Mouse (Mus musculus): ENCODE data around the gene Tsc1. TPM values are rescaled to one million over a fixed set of nuclear protein-coding genes. Genes with fewer than 3 reads are reported as not detected.

The Tsc1 gene
- 9.6 TPM for polyA plus RNA-seq (2014; fragmentation: Illumina TruSeq; extraction: RNeasy Lipid Tissue Mini Kit (QIAGEN cat#74804))

GRCm38 (mm10) chr2:28640461-28641424 is at the start of gene Tsc1:
Tsc1 (plus strand) TSS chr2:28641228.

DNA sequence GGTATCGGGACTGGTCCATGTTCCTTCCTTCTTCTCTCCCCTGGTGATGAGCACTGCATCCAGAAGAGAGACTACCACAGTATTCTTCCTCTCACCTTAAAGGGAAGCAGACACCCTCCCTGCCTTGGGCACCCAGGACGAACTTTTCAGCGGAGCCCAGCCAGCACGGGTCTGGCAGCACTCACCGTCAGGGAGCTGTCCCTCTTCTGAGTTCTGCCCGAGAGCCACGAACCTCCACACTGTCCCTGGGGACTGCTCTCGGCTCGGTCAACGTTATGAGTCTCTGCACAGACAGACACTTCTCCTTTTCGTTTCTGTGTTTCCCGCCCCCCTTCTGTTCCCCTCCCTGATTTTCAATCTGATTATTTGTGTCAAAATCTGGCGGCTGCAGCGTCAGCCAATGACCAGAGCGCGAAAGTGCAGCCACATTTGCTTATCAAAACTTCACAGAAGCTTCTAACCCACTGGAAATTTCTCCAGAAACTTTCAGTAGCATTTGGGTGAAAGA is 19.3 kb upstream of the Tsc1 start, which contains the start of gene Gfi1b:
Gene Gfi1b (minus strand): TSS at position 319 of the 508 bp plus-strand sequence.

DNA sequence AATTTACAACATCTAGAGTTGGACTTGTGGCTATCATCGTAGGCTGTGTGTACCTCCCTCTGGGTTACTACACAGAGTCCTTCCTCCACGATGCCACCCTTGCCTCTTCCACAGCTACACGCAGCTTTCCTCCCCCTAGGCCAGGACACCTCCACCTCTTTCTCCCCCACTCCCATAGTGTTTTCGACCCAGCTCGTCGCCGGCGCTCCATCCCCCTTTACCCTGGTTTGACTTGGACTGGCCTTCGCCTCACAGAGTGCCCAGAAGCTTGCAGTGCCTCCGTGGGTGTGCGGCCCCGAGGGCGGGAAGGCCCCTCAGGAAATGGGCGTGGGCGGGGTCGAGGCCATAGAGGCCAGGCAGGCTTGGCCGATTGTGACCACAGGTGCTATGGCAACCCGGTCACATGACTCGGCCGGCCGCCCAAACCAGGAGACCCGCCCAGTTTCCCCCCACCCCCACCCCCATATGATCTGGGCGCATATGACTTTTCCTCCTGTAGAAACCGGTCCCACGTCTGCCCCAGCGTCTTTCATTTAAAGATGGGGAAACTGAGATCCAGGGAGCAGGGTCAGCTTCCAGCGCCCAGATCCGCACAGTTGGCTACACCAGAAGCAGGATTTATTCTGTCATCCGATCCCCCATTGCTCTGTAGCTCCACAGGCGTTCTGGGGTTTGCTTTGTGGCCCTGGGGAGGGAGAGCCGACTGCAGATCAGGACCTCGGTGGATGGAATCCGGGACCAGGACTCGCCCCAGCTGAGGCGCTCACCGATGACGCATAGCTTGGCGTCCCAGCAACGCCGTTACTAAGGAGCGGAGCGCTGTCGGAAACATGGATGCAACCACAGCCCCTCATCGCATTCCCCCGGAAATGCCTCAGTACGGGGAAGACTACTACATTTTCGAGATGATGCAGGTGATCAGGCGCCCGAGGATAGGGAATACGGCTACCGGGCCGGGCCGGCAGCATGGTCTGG is 58.6 kb downstream of the Tsc1 start, which contains the start of the genes Spaca9 and Ak8:
Gene Spaca9 (minus strand): TSS at position 367 of the 975 bp plus-strand sequence.
Gene Ak8 (plus strand): TSS at position 804 of the 975 bp plus-strand sequence.

Other genes starting within 250 kb of the Tsc1 start
- gene Ppp1r26, start 194.4 kb upstream of the Tsc1 start, polyA plus RNA-seq (2014; fragmentation: Illumina TruSeq; extraction: RNeasy Lipid Tissue Mini Kit (QIAGEN cat#74804)) = 4.8 TPM
- gene 1700007K13Rik, start 174.9 kb upstream of the Tsc1 start, polyA plus RNA-seq (2014; fragmentation: Illumina TruSeq; extraction: RNeasy Lipid Tissue Mini Kit (QIAGEN cat#74804)) = 18.3 TPM
- gene Mrps2, start 173.2 kb upstream of the Tsc1 start, polyA plus RNA-seq (2014; fragmentation: Illumina TruSeq; extraction: RNeasy Lipid Tissue Mini Kit (QIAGEN cat#74804)) = 85.0 TPM
- not detected for gene Gbgt1, start 144.3 kb upstream of the Tsc1 start, polyA plus RNA-seq (2014; fragmentation: Illumina TruSeq; extraction: RNeasy Lipid Tissue Mini Kit (QIAGEN cat#74804))
- not detected for gene Gm10134, start 135.1 kb upstream of the Tsc1 start, polyA plus RNA-seq (2014; fragmentation: Illumina TruSeq; extraction: RNeasy Lipid Tissue Mini Kit (QIAGEN cat#74804))
- gene Ralgds, start 128.1 kb upstream of the Tsc1 start, polyA plus RNA-seq (2014; fragmentation: Illumina TruSeq; extraction: RNeasy Lipid Tissue Mini Kit (QIAGEN cat#74804)) = 5.4 TPM
- not detected for gene Cel, start 77.8 kb upstream of the Tsc1 start, polyA plus RNA-seq (2014; fragmentation: Illumina TruSeq; extraction: RNeasy Lipid Tissue Mini Kit (QIAGEN cat#74804))
- gene Gtf3c5, start 57.5 kb upstream of the Tsc1 start, polyA plus RNA-seq (2014; fragmentation: Illumina TruSeq; extraction: RNeasy Lipid Tissue Mini Kit (QIAGEN cat#74804)) = 3.3 TPM
- not detected for gene Gfi1b, start 19.2 kb upstream of the Tsc1 start, polyA plus RNA-seq (2014; fragmentation: Illumina TruSeq; extraction: RNeasy Lipid Tissue Mini Kit (QIAGEN cat#74804))
- not detected for gene Spaca9, start 58.5 kb downstream of the Tsc1 start, polyA plus RNA-seq (2014; fragmentation: Illumina TruSeq; extraction: RNeasy Lipid Tissue Mini Kit (QIAGEN cat#74804))
- 0.48 TPM for gene Ak8, start 58.9 kb downstream of the Tsc1 start, polyA plus RNA-seq (2014; fragmentation: Illumina TruSeq; extraction: RNeasy Lipid Tissue Mini Kit (QIAGEN cat#74804))
- 33.8 TPM for gene Gtf3c4, start 199.1 kb downstream of the Tsc1 start, polyA plus RNA-seq (2014; fragmentation: Illumina TruSeq; extraction: RNeasy Lipid Tissue Mini Kit (QIAGEN cat#74804))
- 14.4 TPM for gene Ddx31, start 199.2 kb downstream of the Tsc1 start, polyA plus RNA-seq (2014; fragmentation: Illumina TruSeq; extraction: RNeasy Lipid Tissue Mini Kit (QIAGEN cat#74804))